Mouse (Mus musculus) midbrain, embryonic 10.5 days (tissue): ENCODE data around the gene Acoxl. TPM values are rescaled to one million over a fixed set of nuclear protein-coding genes. Genes with fewer than 3 reads are reported as not detected.

Experiments
- DNase-seq: peaks from one replicate; pipeline ENCODE4 v3.0.0-alpha.2; 2017; ENCODE audit warnings: low spot score
- H3K27ac ChIP-seq: fragments of 300-500 bp; sonication (generic); replicated peaks from 2 replicates; pipeline ENCODE4 v1.5.1; 2016; ENCODE audit warnings: mild to moderate bottlenecking
- H3K27me3 ChIP-seq: fragments of 300-500 bp; sonication (generic); 2 replicates; pipeline ENCODE4 v1.6.1; 2016; ENCODE audit warnings: low read depth, mild to moderate bottlenecking; ENCODE audit not compliant: poor library complexity, severe bottlenecking
- H3K36me3 ChIP-seq: fragments of 300-500 bp; sonication (generic); 2 replicates; pipeline ENCODE4 v1.6.1; 2016; ENCODE audit warnings: mild to moderate bottlenecking, moderate library complexity
- H3K4me1 ChIP-seq: fragments of 300-500 bp; sonication (generic); 2 replicates; pipeline ENCODE4 v1.6.1; 2016
- H3K4me3 ChIP-seq: fragments of 300-500 bp; sonication (generic); 2 replicates; pipeline ENCODE4 v1.5.1; 2016; ENCODE audit warnings: mild to moderate bottlenecking, moderate library complexity
- H3K9me3 ChIP-seq: fragments of 300-500 bp; sonication (generic); replicated peaks from 2 replicates; pipeline ENCODE4 v1.6.1; 2016; ENCODE audit warnings: mild to moderate bottlenecking
- WGBS: fragments of 180-500 bp; shearing (Covaris S2); methylation state at CpG from one replicate; pipeline ENCODE4 v1.1.7; 2016; 5-methylcytosine and 5-hydroxymethylcytosine counted together
- polyA plus RNA-seq: library from polyadenylated mRNA; unstranded; fragments of >200 nt; fragmentation: Nextera tagmentation; extraction: Ambion mirVana; gene quantifications from 2 replicates; pipeline ENCODE4 v1.2.1, GENCODE M21; 2016

Gene Acoxl
- polyA plus RNA-seq, 1 experiment from 2014 or later = 0.05 TPM

DNA sequence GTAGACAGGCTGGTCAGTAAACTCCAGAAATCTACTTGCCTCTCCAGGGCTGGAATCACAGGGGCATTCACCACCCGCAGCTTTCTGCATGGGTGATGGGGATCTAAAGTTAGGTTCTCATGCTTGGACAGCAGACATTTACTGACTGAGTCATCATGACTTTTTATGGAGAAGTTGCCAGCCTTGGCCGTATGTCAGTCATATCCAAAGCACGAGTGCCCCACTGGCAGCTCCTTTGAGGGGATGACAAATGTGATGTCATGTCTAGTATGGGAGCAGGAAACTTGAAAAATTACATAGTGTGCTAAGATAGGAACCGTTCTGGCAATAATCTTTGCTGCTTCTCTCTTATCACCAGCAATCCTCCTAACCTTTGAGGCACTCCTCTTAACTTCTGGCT, 144.6 kb downstream of the Acoxl start:
- DNase-seq = no peak
- Histone ChIP-seq H3K9me3 (no peaks in the 10 kb centered on the region), H3K36me3 (no peaks in the 10 kb centered on the region), H3K27ac (no peak overlapping the region), H3K27me3 (no peaks in the 10 kb centered on the region), H3K4me1 (peaks cover 22% of the 10 kb centered on the region), H3K4me3 (no peak overlapping the region)
- WGBS = 92% methylated on average over 4 of the region's 4 CpGs

DNA sequence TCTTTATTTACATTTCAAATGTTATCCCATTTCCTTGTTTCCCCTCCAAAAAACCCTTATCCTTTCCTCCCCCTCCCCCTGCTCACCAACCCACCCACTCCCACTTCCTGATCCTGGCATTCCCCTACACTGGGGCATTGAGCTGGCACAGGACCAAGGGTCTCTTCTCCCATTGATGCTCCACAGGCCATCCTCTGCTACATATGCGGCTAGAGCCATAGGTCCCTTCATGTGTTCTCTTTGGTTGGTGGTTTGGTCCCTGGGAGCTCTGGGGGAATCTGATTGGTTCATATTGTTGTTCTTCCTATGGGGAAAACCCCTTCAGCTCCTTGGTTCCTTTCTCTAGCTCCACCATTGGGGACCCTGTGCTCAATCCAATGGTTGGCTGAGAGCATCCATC, 145.3 kb downstream of the Acoxl start:
- 97% methylated on average over 1 of the region's 1 CpGs for WGBS

DNA sequence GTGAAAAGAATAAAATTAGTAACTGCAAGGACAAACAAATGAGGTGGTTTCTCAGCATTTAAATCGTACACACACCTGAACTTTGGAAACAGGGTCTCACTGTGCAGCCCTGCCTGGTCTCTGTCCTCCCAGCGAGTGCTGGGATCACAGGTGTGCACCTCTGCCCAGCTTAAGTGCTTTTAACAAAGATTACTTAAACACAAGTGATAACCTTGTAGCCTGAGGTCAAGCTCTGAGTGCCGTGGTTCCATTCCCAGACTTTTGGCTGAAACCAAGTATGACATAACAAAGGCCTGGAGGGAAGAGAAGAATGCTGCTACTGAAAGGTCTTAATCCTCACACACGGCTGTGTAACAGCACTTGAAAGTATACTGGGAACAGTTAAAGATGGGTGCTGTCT, 149.0 kb downstream of the Acoxl start:
- Histone ChIP-seq H3K36me3 (no peaks in the 10 kb centered on the region), H3K9me3 (no peaks in the 10 kb centered on the region), H3K27ac (no peak overlapping the region), H3K4me1 (peaks cover 19% of the 10 kb centered on the region), H3K4me3 (no peak overlapping the region), H3K27me3 (no peaks in the 10 kb centered on the region)
- no peak for DNase-seq
- 47% methylated on average over 4 of the region's 4 CpGs for WGBS

More for the DNA sequence above, 145.3 kb downstream of the Acoxl start:
- no peaks in the 10 kb centered on the region for H3K36me3 ChIP-seq
- H3K27ac ChIP-seq = no peak overlapping the region
- no peak for DNase-seq
- no peaks in the 10 kb centered on the region for H3K27me3 ChIP-seq
- H3K4me3 ChIP-seq = no peak overlapping the region
- peaks cover 22% of the 10 kb centered on the region for H3K4me1 ChIP-seq
- no peaks in the 10 kb centered on the region for H3K9me3 ChIP-seq

- H3K27ac ChIP-seq = no peak overlapping the region
- WGBS = 71% methylated on average over 6 of the region's 6 CpGs
- no peaks in the 10 kb centered on the region for H3K36me3 ChIP-seq
These were observed 152.3 kb downstream of the Acoxl start for GRCm38 (mm10) chr2:127990856-127991479.

GRCm38 (mm10) chr2:127991656-127992055, 153.0 kb downstream of the Acoxl start:
- peaks cover 16% of the 10 kb centered on the region for H3K4me1 ChIP-seq
- WGBS = 100% methylated on average over 1 of the region's 1 CpGs
- H3K4me3 ChIP-seq = no peak overlapping the region
- DNase-seq = no peak
- no peaks in the 10 kb centered on the region for H3K9me3 ChIP-seq
- H3K36me3 ChIP-seq = no peaks in the 10 kb centered on the region
- H3K27me3 ChIP-seq = no peaks in the 10 kb centered on the region
- no peak overlapping the region for H3K27ac ChIP-seq

More at GRCm38 (mm10) chr2:127990856-127991479, 152.3 kb downstream of the Acoxl start:
- Histone ChIP-seq H3K4me3 (no peak overlapping the region), H3K4me1 (peaks cover 19% of the 10 kb centered on the region), H3K27me3 (no peaks in the 10 kb centered on the region), H3K9me3 (no peaks in the 10 kb centered on the region)
- no peak for DNase-seq

DNA sequence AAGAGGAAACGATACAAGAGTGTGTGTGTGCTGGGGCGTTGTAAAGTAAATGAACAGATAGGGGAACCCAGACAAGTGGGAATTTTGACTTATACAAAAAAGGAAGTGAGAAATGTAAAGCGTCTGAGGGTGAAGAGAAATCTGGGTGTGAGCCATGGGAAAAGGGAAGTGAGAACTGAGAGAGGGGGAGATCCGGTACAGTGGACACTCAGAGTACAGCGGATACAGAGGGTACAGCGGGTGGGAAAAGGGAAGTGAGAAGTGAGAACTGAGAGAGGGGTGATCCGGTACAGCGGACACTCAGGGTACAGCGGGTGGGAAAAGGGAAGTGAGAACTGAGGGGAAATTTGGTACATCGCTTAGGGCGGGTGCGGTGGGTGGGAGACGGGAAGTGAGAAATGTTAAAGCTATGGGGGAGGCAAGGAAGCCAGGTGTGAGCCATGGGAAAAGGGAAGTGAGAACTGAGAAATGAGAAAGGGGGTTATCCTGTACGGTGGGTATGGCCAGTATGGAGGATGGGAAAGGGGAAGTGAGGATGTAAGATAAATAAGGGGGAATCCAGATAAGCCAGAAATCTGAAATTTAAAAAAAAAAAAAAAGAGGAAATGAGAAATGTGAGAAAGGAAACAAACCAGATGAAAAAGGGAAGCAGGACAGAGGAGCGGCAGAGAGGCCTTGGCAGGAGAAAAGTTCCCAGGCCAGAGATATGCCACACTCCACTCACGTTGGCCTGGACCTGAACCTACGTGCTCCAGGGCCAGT, 170.2 kb downstream of the Acoxl start:
- no peaks in the 10 kb centered on the region for H3K36me3 ChIP-seq
- no peak overlapping the region for H3K4me3 ChIP-seq
- H3K9me3 ChIP-seq = no peaks in the 10 kb centered on the region
- H3K4me1 ChIP-seq = no peaks in the 10 kb centered on the region
- no peak for DNase-seq
- WGBS = 90% methylated on average over 17 of the region's 17 CpGs
- H3K27me3 ChIP-seq = no peaks in the 10 kb centered on the region
- no peak overlapping the region for H3K27ac ChIP-seq

- Histone ChIP-seq H3K4me1 (no peaks in the 10 kb centered on the region), H3K27ac (no peak overlapping the region), H3K36me3 (no peaks in the 10 kb centered on the region), H3K4me3 (no peak overlapping the region), H3K9me3 (no peaks in the 10 kb centered on the region), H3K27me3 (no peaks in the 10 kb centered on the region)
- no peak for DNase-seq
- 72% methylated on average over 2 of the region's 2 CpGs for WGBS
These were observed 175.9 kb downstream of the Acoxl start for GRCm38 (mm10) chr2:128014613-128015012.

- H3K4me3 ChIP-seq = no peak overlapping the region
- 89% methylated on average over 8 of the region's 8 CpGs for WGBS
- no peaks in the 10 kb centered on the region for H3K27me3 ChIP-seq
- H3K4me1 ChIP-seq = peaks cover 9% of the 10 kb centered on the region
- H3K36me3 ChIP-seq = no peaks in the 10 kb centered on the region
- no peak for DNase-seq
- H3K9me3 ChIP-seq = no peaks in the 10 kb centered on the region
- H3K27ac ChIP-seq = no peak overlapping the region
These were observed 176.9 kb downstream of the Acoxl start for GRCm38 (mm10) chr2:128015602-128016001.

DNA sequence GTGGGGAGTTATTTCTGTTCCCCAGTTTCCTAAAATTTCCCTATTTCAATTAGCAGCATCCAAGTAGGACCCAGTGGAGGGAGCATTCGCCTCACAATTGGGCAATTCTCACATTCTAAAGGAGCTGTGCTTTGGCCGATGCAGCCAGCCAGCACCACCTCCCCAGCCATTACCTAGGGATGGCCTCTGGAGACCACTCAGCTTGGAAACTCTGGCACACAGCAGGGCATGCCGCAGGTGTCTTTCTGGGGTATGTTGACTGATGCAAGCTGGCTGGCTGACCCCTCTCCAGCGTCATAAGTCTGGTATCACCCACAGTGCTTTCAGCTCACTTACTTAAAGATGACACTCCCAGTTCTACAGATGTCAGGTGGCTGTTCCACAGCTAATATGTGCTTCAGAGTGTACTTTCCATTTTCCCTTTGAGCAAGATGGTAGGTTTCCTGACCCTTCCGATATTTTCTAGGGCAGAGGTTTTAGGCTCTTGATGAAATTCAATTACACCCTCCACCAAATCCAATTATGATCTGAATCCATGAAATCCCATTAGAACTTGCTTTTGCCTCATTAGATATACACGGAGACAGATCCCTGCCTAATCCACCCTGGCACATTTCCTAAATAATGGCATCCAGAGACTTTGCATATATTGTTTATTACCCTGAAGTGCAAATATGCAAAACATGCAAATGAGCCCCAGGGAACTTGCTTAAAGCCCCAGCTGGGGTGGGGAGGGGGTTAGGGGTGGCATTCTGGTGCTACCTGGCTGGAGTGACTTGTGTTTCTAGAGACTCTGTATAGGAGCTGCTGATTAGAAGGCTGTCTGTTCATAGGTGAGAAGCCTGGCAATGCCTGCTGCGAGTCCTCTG, 181.6 kb downstream of the Acoxl start:
- Histone ChIP-seq H3K27ac (no peak overlapping the region), H3K36me3 (no peaks in the 10 kb centered on the region), H3K4me1 (peaks cover 15% of the 10 kb centered on the region), H3K9me3 (no peaks in the 10 kb centered on the region), H3K27me3 (no peaks in the 10 kb centered on the region), H3K4me3 (no peak overlapping the region)
- 36% methylated on average over 7 of the region's 7 CpGs for WGBS
- no peak for DNase-seq

DNA sequence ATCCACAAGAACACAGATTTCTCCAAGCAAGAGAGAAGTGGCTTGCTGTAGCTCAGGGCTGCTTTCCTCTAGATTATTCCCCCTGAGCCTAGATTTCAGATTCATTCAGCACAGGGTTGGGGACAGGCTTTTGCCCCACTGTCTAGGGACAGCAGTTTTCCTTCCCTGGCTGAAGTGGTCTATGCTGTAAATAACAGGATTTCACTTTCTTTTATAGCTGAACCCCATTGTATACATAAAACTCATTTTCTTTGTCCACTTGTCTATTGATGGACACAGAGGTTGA, 182.2 kb downstream of the Acoxl start:
- peaks cover 15% of the 10 kb centered on the region for H3K4me1 ChIP-seq
- no peak for DNase-seq
- no peak overlapping the region for H3K4me3 ChIP-seq
- H3K36me3 ChIP-seq = no peaks in the 10 kb centered on the region
- H3K27ac ChIP-seq = no peak overlapping the region
- no peaks in the 10 kb centered on the region for H3K9me3 ChIP-seq
- no peaks in the 10 kb centered on the region for H3K27me3 ChIP-seq

DNA sequence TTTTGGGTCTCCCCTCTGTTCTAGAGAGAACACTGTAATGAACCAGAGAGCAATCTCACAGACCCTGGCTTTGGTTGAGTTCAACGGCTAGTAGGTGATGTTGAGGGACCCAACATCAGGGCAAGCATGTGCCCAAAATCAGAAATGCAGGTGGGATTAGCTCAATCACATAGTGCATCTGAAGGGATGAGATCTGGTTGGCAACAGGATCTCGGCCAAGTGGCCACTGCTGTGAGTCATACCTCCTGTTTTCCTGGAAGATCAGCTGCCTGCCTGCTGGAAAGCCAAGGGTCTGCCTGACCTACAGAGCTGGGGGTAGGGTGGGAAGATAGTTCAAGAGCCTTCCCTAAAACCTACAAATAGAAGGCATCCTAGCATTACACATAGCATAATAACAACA, 185.2 kb downstream of the Acoxl start:
- 80% methylated on average over 2 of the region's 2 CpGs for WGBS
- Histone ChIP-seq H3K4me3 (no peak overlapping the region), H3K4me1 (peaks cover 15% of the 10 kb centered on the region), H3K27me3 (no peaks in the 10 kb centered on the region), H3K27ac (no peak overlapping the region), H3K36me3 (no peaks in the 10 kb centered on the region), H3K9me3 (no peaks in the 10 kb centered on the region)
- DNase-seq = no peak

DNA sequence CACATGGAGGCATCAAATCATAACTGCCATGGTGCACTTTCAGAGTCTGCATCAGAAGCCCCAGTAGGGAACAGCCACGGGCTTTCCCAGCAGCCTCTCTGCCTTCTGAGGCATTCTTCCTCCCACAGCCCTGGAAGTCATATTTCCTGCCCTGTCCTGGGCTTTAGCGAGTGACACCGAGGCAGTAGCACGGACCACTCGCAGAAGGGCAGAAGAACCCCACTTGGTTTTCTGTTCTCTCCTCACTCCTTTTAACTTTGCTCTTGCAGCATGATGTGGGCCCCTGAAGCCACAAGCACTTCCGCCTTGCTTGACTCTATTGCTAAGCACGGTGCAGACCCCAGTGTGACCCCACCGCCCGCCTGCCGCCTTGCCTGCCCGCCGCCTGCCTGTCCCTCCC, 189.0 kb downstream of the Acoxl start:
- WGBS = 87% methylated on average over 12 of the region's 12 CpGs
- no peak overlapping the region for H3K4me3 ChIP-seq
- H3K27me3 ChIP-seq = no peaks in the 10 kb centered on the region
- no peak for DNase-seq
- H3K9me3 ChIP-seq = no peaks in the 10 kb centered on the region
- peaks cover 18% of the 10 kb centered on the region for H3K4me1 ChIP-seq
- no peak overlapping the region for H3K27ac ChIP-seq
- H3K36me3 ChIP-seq = no peaks in the 10 kb centered on the region

DNA sequence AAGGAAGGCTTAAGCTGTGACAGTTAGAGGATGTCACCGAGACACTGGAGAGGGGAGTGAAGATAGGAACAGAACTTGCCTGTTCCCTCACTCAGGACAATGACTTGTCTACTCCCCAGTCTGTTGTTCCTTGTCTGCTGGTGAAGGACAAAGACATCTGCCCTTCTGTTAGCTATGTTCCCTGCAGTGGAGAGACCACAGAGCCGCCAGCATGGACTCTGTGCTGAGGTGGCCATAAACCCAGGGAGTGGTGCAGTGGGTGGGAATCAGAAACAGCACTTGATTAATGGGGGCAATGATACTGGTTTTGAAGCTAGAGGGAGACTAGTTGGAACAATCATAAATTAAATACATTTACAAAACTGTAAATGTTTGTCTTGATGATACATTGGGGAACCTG, 191.3 kb downstream of the Acoxl start:
- Histone ChIP-seq H3K36me3 (no peaks in the 10 kb centered on the region), H3K27me3 (no peaks in the 10 kb centered on the region), H3K27ac (no peak overlapping the region), H3K4me3 (no peak overlapping the region), H3K4me1 (peaks cover 18% of the 10 kb centered on the region), H3K9me3 (no peaks in the 10 kb centered on the region)
- DNase-seq = no peak
- WGBS = 79% methylated on average over 2 of the region's 2 CpGs
